8 mouse cellular contexts compared by ENCODE assay signal in the genomic region with DNA sequence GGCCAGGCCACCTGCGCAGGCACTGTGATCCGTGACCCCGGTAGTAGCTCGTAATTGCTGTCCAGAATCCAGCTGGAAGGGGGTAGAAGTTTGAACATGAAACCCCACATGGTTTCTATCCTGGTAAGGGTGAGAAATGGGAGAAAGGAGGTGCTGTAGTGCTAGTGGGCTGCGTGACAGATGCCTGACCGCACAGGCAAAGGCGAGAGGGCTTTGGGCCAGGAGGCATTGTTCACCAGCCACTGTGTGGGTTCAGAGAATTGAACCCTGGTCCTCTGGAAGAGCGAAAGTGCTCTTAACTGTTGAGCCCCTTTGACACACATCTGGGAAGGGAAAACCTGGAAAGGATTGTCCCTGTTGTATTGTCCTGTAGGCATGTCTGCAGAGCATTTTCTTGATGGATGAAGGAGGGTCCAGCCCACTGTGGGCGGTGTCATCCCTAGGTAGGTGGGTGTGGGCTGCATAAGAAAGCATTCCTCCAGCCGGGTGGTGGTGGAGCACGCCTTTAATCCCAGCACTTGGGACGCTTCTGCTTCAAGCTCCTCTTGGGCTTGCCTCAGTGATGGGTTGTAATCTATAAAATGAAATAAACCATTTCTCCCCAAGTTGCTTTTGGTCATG. TPM values are rescaled to one million over a fixed set of nuclear protein-coding genes. Genes with fewer than 3 reads are reported as not detected.
DNase-seq lines count a peak whose midpoint lies in the region; ATAC-seq lines count a peak whose summit lies in the region.

No protein-coding gene starts in this region.

- peak overlapping the region; percentile 63 for H3K4me2 ChIP-seq in kidney, embryonic 15.5 days
- H3K4me2 ChIP-seq in embryonic facial prominence, embryonic 11.5 days (ENCODE audit: low read depth, low read length), result peak overlapping the region; percentile 47
- H3K4me2 ChIP-seq in hindbrain, embryonic 15.5 days, result peak overlapping the region; percentile 53
- H3K4me2 ChIP-seq in midbrain, embryonic 15.5 days, result peak overlapping the region; percentile 51

- DNase-seq in kidney, adult 8-10 months, result no peak
- DNase-seq in embryonic facial prominence, embryonic 11.5 days (ENCODE audit: low spot score), result no peak
- no peak for DNase-seq in layer of hippocampus, postnatal 25 days (ENCODE audit: extremely low spot score in 1 of 2, low spot score in 1 of 2)
- DNase-seq in yolk sac, embryonic 10.5 days (ENCODE audit: low spot score), result no peak
- DNase-seq in cerebellum, adult 8-10 months, result no peak

- no peaks in the 10 kb centered on the region for H3K27me3 ChIP-seq in kidney, embryonic 15.5 days
- H3K27me3 ChIP-seq in embryonic facial prominence, embryonic 11.5 days (ENCODE audit: control insufficient read depth, insufficient read depth, low read length), result no peaks in the 10 kb centered on the region
- no peaks in the 10 kb centered on the region for H3K27me3 ChIP-seq in hindbrain, embryonic 15.5 days
- peaks cover 3% of the 10 kb centered on the region; the same call in 1 of the 2 replicates for H3K27me3 ChIP-seq in midbrain, embryonic 15.5 days (replicated peaks)

- WGBS in kidney, embryonic 15.5 days, result 31% methylated on average over 12 of the region's 12 CpGs
- WGBS in embryonic facial prominence, embryonic 11.5 days, result 31% methylated on average over 12 of the region's 12 CpGs
- 36% methylated on average over 12 of the region's 12 CpGs for WGBS in hindbrain, embryonic 15.5 days
- 36% methylated on average over 12 of the region's 12 CpGs for WGBS in midbrain, embryonic 15.5 days

- ATAC-seq in kidney, embryonic 15.5 days (replicated peaks; ENCODE audit: low FRiP score), result peak; percentile 63
- 0 out of 2 replicates have a peak, but pooled peaks have one; percentile 2 for ATAC-seq in embryonic facial prominence, embryonic 11.5 days (replicated peaks; ENCODE audit: insufficient number of reproducible peaks, low FRiP score, low TSS enrichment, low read depth)
- peak; percentile 37 for ATAC-seq in hindbrain, embryonic 15.5 days (ENCODE audit: low FRiP score, low read depth)
- ATAC-seq in midbrain, embryonic 15.5 days (replicated peaks), result peak; percentile 37

- peak overlapping the region; percentile 43 for H3K4me3 ChIP-seq in kidney, embryonic 15.5 days (replicated peaks)
- 0 out of 2 replicates have a peak overlapping the region, but pooled peaks have one; percentile 17 for H3K4me3 ChIP-seq in embryonic facial prominence, embryonic 11.5 days (ENCODE audit: low read depth, low read length)
- H3K4me3 ChIP-seq in hindbrain, embryonic 15.5 days, result peak overlapping the region; percentile 34
- peak overlapping the region; percentile 45 for H3K4me3 ChIP-seq in midbrain, embryonic 15.5 days

- peak overlapping the region; percentile 59 for H3K27ac ChIP-seq in kidney, embryonic 15.5 days
- H3K27ac ChIP-seq in embryonic facial prominence, embryonic 11.5 days (replicated peaks; ENCODE audit: low read depth, low read length), result peak overlapping the region; percentile 20; the same call in 1 of the 2 replicates
- H3K27ac ChIP-seq in hindbrain, embryonic 15.5 days (replicated peaks), result peak overlapping the region; percentile 6; the same call in 1 of the 2 replicates
- 0 out of 2 replicates have a peak overlapping the region, but pooled peaks have one; percentile 41 for H3K27ac ChIP-seq in midbrain, embryonic 15.5 days

- no peaks in the 10 kb centered on the region for H3K9me3 ChIP-seq in kidney, embryonic 15.5 days (replicated peaks)
- no peaks in the 10 kb centered on the region for H3K9me3 ChIP-seq in embryonic facial prominence, embryonic 11.5 days (replicated peaks; ENCODE audit: control insufficient read depth, low read length)
- H3K9me3 ChIP-seq in hindbrain, embryonic 15.5 days, result no peaks in the 10 kb centered on the region
- H3K9me3 ChIP-seq in midbrain, embryonic 15.5 days, result no peaks in the 10 kb centered on the region

- H3K36me3 ChIP-seq in kidney, embryonic 15.5 days, result peaks cover 13% of the 10 kb centered on the region; the same call in 1 of the 2 replicates
- no peaks in the 10 kb centered on the region for H3K36me3 ChIP-seq in embryonic facial prominence, embryonic 11.5 days (replicated peaks; ENCODE audit: control insufficient read depth, insufficient read depth, low read depth, low read length)
- H3K36me3 ChIP-seq in hindbrain, embryonic 15.5 days, result peaks cover 10% of the 10 kb centered on the region; the same call in 1 of the 2 replicates
- no peaks in the 10 kb centered on the region for H3K36me3 ChIP-seq in midbrain, embryonic 15.5 days (replicated peaks)

- peaks cover 19% of the 10 kb centered on the region for H3K4me1 ChIP-seq in kidney, embryonic 15.5 days
- no peaks in the 10 kb centered on the region for H3K4me1 ChIP-seq in embryonic facial prominence, embryonic 11.5 days (ENCODE audit: control insufficient read depth, insufficient read depth, low read length)
- H3K4me1 ChIP-seq in hindbrain, embryonic 15.5 days (replicated peaks), result peaks cover 7% of the 10 kb centered on the region
- H3K4me1 ChIP-seq in midbrain, embryonic 15.5 days, result peaks cover 15% of the 10 kb centered on the region

- no peak overlapping the region for H3K9ac ChIP-seq in kidney, embryonic 15.5 days
- H3K9ac ChIP-seq in embryonic facial prominence, embryonic 11.5 days (replicated peaks; ENCODE audit: low read length), result peak overlapping the region; percentile 39
- H3K9ac ChIP-seq in hindbrain, embryonic 15.5 days, result 0 out of 2 replicates have a peak overlapping the region, but pooled peaks have one; percentile 15
- H3K9ac ChIP-seq in midbrain, embryonic 15.5 days, result peak overlapping the region; percentile 34; the same call in 1 of the 2 replicates

RNA-seq across cellular contexts. Expression of a gene that starts 8.3 kb away (rescaled TPM):
- 24.6 and 25.0 TPM in 2 replicates for polyA plus RNA-seq in kidney, embryonic 15.5 days (2015; fragmentation: Nextera tagmentation; extraction: Ambion mirVana)
- 12.7 and 17.2 TPM in 2 replicates for polyA plus RNA-seq in embryonic facial prominence, embryonic 11.5 days (2014; fragmentation: Nextera tagmentation; extraction: Ambion mirVana)
- 27.3 and 32.2 TPM in 2 replicates for polyA plus RNA-seq in hindbrain, embryonic 15.5 days (2015; fragmentation: Nextera tagmentation; extraction: Ambion mirVana)
- 31.6 and 32.6 TPM in 2 replicates for polyA plus RNA-seq in midbrain, embryonic 15.5 days (2015; fragmentation: Nextera tagmentation; extraction: Ambion mirVana)
- 10 to 100 TPM; 27.6 to 39.7 TPM for total RNA-seq in layer of hippocampus, postnatal 25 days (2021)

RNA-seq across cellular contexts. Expression of a gene that starts 10.2 kb away (rescaled TPM):
- 0.61 and 1.2 TPM in 2 replicates for polyA plus RNA-seq in kidney, embryonic 15.5 days (2015; fragmentation: Nextera tagmentation; extraction: Ambion mirVana)
- polyA plus RNA-seq in embryonic facial prominence, embryonic 11.5 days (2014; fragmentation: Nextera tagmentation; extraction: Ambion mirVana), result not detected in 2 replicates
- 0.54 TPM in 1 of 2 replicates, not detected in the other for polyA plus RNA-seq in hindbrain, embryonic 15.5 days (2015; fragmentation: Nextera tagmentation; extraction: Ambion mirVana)
- not detected in 2 replicates for polyA plus RNA-seq in midbrain, embryonic 15.5 days (2015; fragmentation: Nextera tagmentation; extraction: Ambion mirVana)
- not detected for total RNA-seq in layer of hippocampus, postnatal 25 days (2021)

RNA-seq across cellular contexts. Expression of a gene that starts 30.3 kb away (rescaled TPM):
- 51.7 and 56.1 TPM in 2 replicates for polyA plus RNA-seq in kidney, embryonic 15.5 days (2015; fragmentation: Nextera tagmentation; extraction: Ambion mirVana)
- polyA plus RNA-seq in embryonic facial prominence, embryonic 11.5 days (2014; fragmentation: Nextera tagmentation; extraction: Ambion mirVana), result 12.9 and 13.8 TPM in 2 replicates
- polyA plus RNA-seq in hindbrain, embryonic 15.5 days (2015; fragmentation: Nextera tagmentation; extraction: Ambion mirVana), result 22.0 and 24.3 TPM in 2 replicates
- 20.4 and 20.9 TPM in 2 replicates for polyA plus RNA-seq in midbrain, embryonic 15.5 days (2015; fragmentation: Nextera tagmentation; extraction: Ambion mirVana)
- 10 to 100 TPM; 30.9 to 41.9 TPM for total RNA-seq in layer of hippocampus, postnatal 25 days (2021)

RNA-seq across cellular contexts. Expression of a gene that starts 46.8 kb away (rescaled TPM):
- polyA plus RNA-seq in kidney, embryonic 15.5 days (2015; fragmentation: Nextera tagmentation; extraction: Ambion mirVana), result 21.1 and 22.0 TPM in 2 replicates
- polyA plus RNA-seq in embryonic facial prominence, embryonic 11.5 days (2014; fragmentation: Nextera tagmentation; extraction: Ambion mirVana), result 52.4 and 53.9 TPM in 2 replicates
- polyA plus RNA-seq in hindbrain, embryonic 15.5 days (2015; fragmentation: Nextera tagmentation; extraction: Ambion mirVana), result 59.9 and 60.3 TPM in 2 replicates
- 65.9 and 66.3 TPM in 2 replicates for polyA plus RNA-seq in midbrain, embryonic 15.5 days (2015; fragmentation: Nextera tagmentation; extraction: Ambion mirVana)
- 10 to 100 TPM; 52.5 to 57.1 TPM for total RNA-seq in layer of hippocampus, postnatal 25 days (2021)

Comparison
In these comparisons a context has a peak if more than half of its experiments do, and no peak if none do; other contexts are left out.
1. ATAC-seq: peak in every context shown above with its lines; median percentile 63 in kidney, embryonic 15.5 days; 37 in hindbrain, embryonic 15.5 days; 37 in midbrain, embryonic 15.5 days; 2 in embryonic facial prominence, embryonic 11.5 days.
2. H3K27ac ChIP-seq: peak in every context shown above with its lines; median percentile 59 in kidney, embryonic 15.5 days; 41 in midbrain, embryonic 15.5 days; 20 in embryonic facial prominence, embryonic 11.5 days; 6 in hindbrain, embryonic 15.5 days.